Comparison of ENCODE assay signal across 8 mouse cellular contexts in genomic region chr11:44612681-44613410, GRCm38 (mm10). TPM values are rescaled to one million over a fixed set of nuclear protein-coding genes. Genes with fewer than 3 reads are reported as not detected.
DNase-seq lines count a peak whose midpoint lies in the region; ATAC-seq and TF ChIP-seq lines count a peak whose summit lies in the region.

No protein-coding gene starts in this region.

- H3K4me3 ChIP-seq in CH12.LX (replicated peaks in 1 of 3; ENCODE audit: low read depth in 2 of 3, low read length in 2 of 3, poor library complexity in 1 of 3) = peak overlapping the region; percentile 64 to 70 (median 69)
- H3K4me3 ChIP-seq in kidney, embryonic 14.5 days (ENCODE audit: low read length) = peak overlapping the region; percentile 41

- ATAC-seq in kidney, embryonic 14.5 days (ENCODE audit: low FRiP score, low TSS enrichment) = no peak
- ATAC-seq in megakaryocyte progenitor cell, adult 5-6 weeks (replicated peaks; ENCODE audit: poor library complexity) = no peak

- no peak; a peak in 1 of 4 replicates for TF ChIP-seq CTCF in CH12.LX (conservative IDR thresholded peaks at IDR 0.05 in 1 of 2, IDR thresholded peaks at IDR 0.05 in 1 of 2; ENCODE audit: low read depth in 2 of 2, low read length in 2 of 2)

- H3K27ac ChIP-seq in CH12.LX (ENCODE audit: insufficient read depth, low read depth) = peak overlapping the region; percentile 86
- H3K27ac ChIP-seq in kidney, embryonic 14.5 days (ENCODE audit: low read depth, low read length) = no peak overlapping the region

- in situ Hi-C loops in CH12.LX (cut with MboI; ENCODE audit: low pct_ligation_motif_present, low pct_unique_long_range_greater_than_20kb, low sequenced_read_pairs) = loop anchor here (5.0 kb wide), 2 partner anchors 399 to 929 kb away; no protein-coding TSS in a partner anchor

- no peaks in the 10 kb centered on the region for H3K27me3 ChIP-seq in CH12.LX (replicated peaks)
- peaks cover 37% of the 10 kb centered on the region for H3K27me3 ChIP-seq in kidney, embryonic 14.5 days (ENCODE audit: control insufficient read depth, insufficient read depth, low read length)

- TF ChIP-seq POLR2A in CH12.LX (IDR thresholded peaks at IDR 0.05; ENCODE audit: low read depth, low read length) = peak; percentile 72

- TF ChIP-seq RAD21 in CH12.LX (IDR thresholded peaks at IDR 0.05; ENCODE audit: low read depth, low read length) = no peak; the same call in 1 of the 2 replicates

- peak overlapping the region; percentile 70 for H3K9ac ChIP-seq in CH12.LX (ENCODE audit: insufficient read depth, low read depth)
- peak overlapping the region; percentile 47; the same call in 1 of the 2 replicates for H3K9ac ChIP-seq in kidney, embryonic 14.5 days (ENCODE audit: low read depth, low read length)

- TF ChIP-seq EP300 in CH12.LX (IDR thresholded peaks at IDR 0.05; ENCODE audit: low read length) = 0 out of 2 replicates have a peak, but pooled peaks have one; percentile 33

- 3% methylated on average over 38 of the region's 38 CpGs for WGBS in kidney, embryonic 14.5 days

- peaks cover 14% of the 10 kb centered on the region for H3K79me2 ChIP-seq in CH12.LX (replicated peaks; ENCODE audit: control insufficient read depth, extremely low read depth, insufficient read depth, poor library complexity, severe bottlenecking)

- peak; percentile 70 for DNase-seq in CH12.LX (ENCODE audit: extremely low read depth)
- peak; percentile 46 for DNase-seq in adrenal gland, postnatal 10 days
- DNase-seq in heart, adult 8-10 months (ENCODE audit: low spot score) = peak; percentile 62
- peak; percentile 29 for DNase-seq in mesoderm, embryonic 11.5 days (ENCODE audit: low read depth, low spot score)
- no peak for DNase-seq in frontal cortex, postnatal 25 days (ENCODE audit: low spot score in 2 of 2)
- DNase-seq in frontal cortex, adult 2 months (ENCODE audit: extremely low spot score in 1 of 2, low spot score in 1 of 2) = no peak

- peaks cover 0 to 4% of the 10 kb centered on the region in 2 experiments for H3K36me3 ChIP-seq in CH12.LX (replicated peaks in 1 of 2; ENCODE audit: control insufficient read depth in 1 of 2, insufficient read depth in 1 of 2, low read length in 1 of 2)
- no peaks in the 10 kb centered on the region for H3K36me3 ChIP-seq in kidney, embryonic 14.5 days (ENCODE audit: control insufficient read depth, insufficient read depth, low read length)

- H3K9me3 ChIP-seq in CH12.LX (replicated peaks; ENCODE audit: low read length) = no peaks in the 10 kb centered on the region
- no peaks in the 10 kb centered on the region for H3K9me3 ChIP-seq in kidney, embryonic 14.5 days (ENCODE audit: control insufficient read depth, low read length)

- dilution Hi-C loops in CH12.LX (cut with MboI; ENCODE audit: extremely low pct_ligation_motif_present, extremely low pct_unique_long_range_greater_than_20kb, low sequenced_read_pairs) = no loop called here

- peak overlapping the region; percentile 85 for H3K4me2 ChIP-seq in CH12.LX (ENCODE audit: insufficient read depth, low read depth, poor library complexity, severe bottlenecking)
- H3K4me2 ChIP-seq in kidney, embryonic 14.5 days (replicated peaks; ENCODE audit: low read depth, low read length) = peak overlapping the region; percentile 58

- peaks cover 16 to 62% of the 10 kb centered on the region in 2 experiments for H3K4me1 ChIP-seq in CH12.LX (ENCODE audit: control insufficient read depth in 1 of 2, insufficient read depth in 2 of 2)
- H3K4me1 ChIP-seq in kidney, embryonic 14.5 days (ENCODE audit: control insufficient read depth, insufficient read depth, low read length) = peaks cover 11% of the 10 kb centered on the region; the same call in 1 of the 2 replicates

TF ChIP-seq in CH12.LX, 34 proteins besides CTCF, POLR2A, EP300 and RAD21:
- TF ChIP-seq ETS1 (conservative IDR thresholded peaks at IDR 0.05; ENCODE audit: low read depth, low read length) (peak; percentile 58; the same call in 1 of the 2 replicates), ELF1 (IDR thresholded peaks at IDR 0.05; ENCODE audit: low read depth, low read length) (peak; percentile 57), IRF4 (IDR thresholded peaks at IDR 0.05; ENCODE audit: low read depth, low read length) (peak; percentile 50), TBP (conservative IDR thresholded peaks at IDR 0.05; ENCODE audit: low read depth, low read length) (peak; percentile 86), CHD1 (IDR thresholded peaks at IDR 0.05; ENCODE audit: low read depth, low read length) (0 out of 2 replicates have a peak, but pooled peaks have one; percentile 35), MAZ (IDR thresholded peaks at IDR 0.05; ENCODE audit: low read depth, low read length) (no peak), TCF12 (IDR thresholded peaks at IDR 0.05; ENCODE audit: low read depth, low read length) (peak; percentile 31), MEF2A (IDR thresholded peaks at IDR 0.05; ENCODE audit: borderline replicate concordance, low read depth, low read length) (peak; percentile 66; the same call in 1 of the 2 replicates), SMC3 (IDR thresholded peaks at IDR 0.05; ENCODE audit: low read depth, low read length) (no peak), HCFC1 (IDR thresholded peaks at IDR 0.05; ENCODE audit: low read depth, low read length) (peak; percentile 39; the same call in 1 of the 2 replicates), BHLHE40 (IDR thresholded peaks at IDR 0.05; ENCODE audit: low read depth, low read length) (peak; percentile 2; the same call in 1 of the 2 replicates), NELFE (IDR thresholded peaks at IDR 0.05; ENCODE audit: low read depth, low read length) (peak; percentile 33), MYC (IDR thresholded peaks at IDR 0.05; ENCODE audit: low read depth, low read length) (peak; percentile 68; the same call in 1 of the 2 replicates), UBTF (IDR thresholded peaks at IDR 0.05; ENCODE audit: low read depth, low read length) (peak; percentile 2; the same call in 1 of the 2 replicates), ZNF384 (IDR thresholded peaks at IDR 0.05; ENCODE audit: low read depth, low read length) (no peak), POLR2AphosphoS2 (IDR thresholded peaks at IDR 0.05; ENCODE audit: low read depth, low read length) (peak; percentile 29; the same call in 1 of the 2 replicates), ZMIZ1 (IDR thresholded peaks at IDR 0.05; ENCODE audit: low read depth, low read length) (no peak; the same call in 1 of the 2 replicates)

RNA-seq across cellular contexts. Expression of gene Ebf1, which starts 4.3 kb away (rescaled TPM):
- total RNA-seq in CH12.LX (2012; rRNA removed) (24.9 and 37.8 TPM in 2 replicates), CH12.LX (2014; rRNA removed) (42.8 and 44.2 TPM in 2 replicates)
- polyA plus RNA-seq in CH12.LX (2012; ENCODE audit: insufficient read length, low read depth) = 52.5 and 60.7 TPM in 2 replicates
- total RNA-seq in adrenal gland, postnatal 10 days (2021) = 10 to 100 TPM; 36.1 to 53.0 TPM
- 10 to 100 TPM; 10.5 to 15.1 (median 11.7) TPM for total RNA-seq in heart, adult 8-10 months (2022)
- polyA plus RNA-seq in kidney, embryonic 14.5 days (2014; fragmentation: Nextera tagmentation; extraction: Ambion mirVana) = 19.9 and 26.9 TPM in 2 replicates
- 3.3 and 4.4 TPM in 2 replicates for polyA plus RNA-seq in frontal cortex, adult 2 months (2012; rRNA removed)
- 0.02 and 0.29 TPM in 2 replicates for total RNA-seq in megakaryocyte progenitor cell, adult 5-6 weeks (2015)
- 0.24 TPM in 1 of 2 replicates, not detected in the other for total RNA-seq in megakaryocyte progenitor cell, adult 5-6 weeks (2017)

Comparison
In these comparisons a context has a peak if more than half of its experiments do, and no peak if none do; other contexts are left out.
1. DNase-seq: peak in CH12.LX (single experiment), adrenal gland, postnatal 10 days (single experiment), heart, adult 8-10 months (single experiment) and mesoderm, embryonic 11.5 days (single experiment); none in frontal cortex, postnatal 25 days (0 of 2) and frontal cortex, adult 2 months (0 of 2).
2. RNA of gene Ebf1, which starts 4.3 kb away (total RNA-seq): 36.1 to 53.0 TPM in adrenal gland, postnatal 10 days, 24.9 to 44.2 TPM in CH12.LX and 10.5 to 15.1 TPM in heart, adult 8-10 months; 0.02 to 0.29 TPM in megakaryocyte progenitor cell, adult 5-6 weeks; every median in the first group is over 4 times any median in the second.